Mouse (Mus musculus) midbrain, embryonic 16.5 days (tissue): ENCODE data around the gene Gm17482. TPM values are rescaled to one million over a fixed set of nuclear protein-coding genes. Genes with fewer than 3 reads are reported as not detected.

ENCODE experiments used
- ATAC-seq: fragments of 200-750 bp; cut with Nextera tagmentation; 2 replicates; pipeline ENCODE4 v1.8.0; 2017; ENCODE audit warnings: moderate TSS enrichment
- H3K27ac ChIP-seq: fragments of 300-500 bp; sonication (generic); 2 replicates; pipeline ENCODE4 v1.5.1; 2014; ENCODE audit warnings: mild to moderate bottlenecking, low read length, mixed read lengths
- H3K27me3 ChIP-seq: fragments of 300-500 bp; sonication (generic); 2 replicates; pipeline ENCODE4 v1.6.1; 2014; ENCODE audit warnings: low read depth, low read length, mixed read lengths; ENCODE audit not compliant: control insufficient read depth, insufficient read depth
- H3K36me3 ChIP-seq: fragments of 300-500 bp; sonication (generic); 2 replicates; pipeline ENCODE4 v1.6.1; 2014; ENCODE audit warnings: mild to moderate bottlenecking, low read length, moderate library complexity, mixed read lengths; ENCODE audit not compliant: control insufficient read depth, insufficient read depth
- H3K4me1 ChIP-seq: fragments of 300-500 bp; sonication (generic); 2 replicates; pipeline ENCODE4 v1.6.1; 2014; ENCODE audit warnings: mild to moderate bottlenecking, low read length, mixed read lengths; ENCODE audit not compliant: control insufficient read depth, insufficient read depth
- H3K4me2 ChIP-seq: fragments of 300-500 bp; sonication (generic); 2 replicates; pipeline ENCODE4 v1.6.1; 2014; ENCODE audit warnings: mild to moderate bottlenecking, low read length, mixed read lengths
- H3K4me3 ChIP-seq: fragments of 300-500 bp; sonication (generic); 2 replicates; pipeline ENCODE4 v1.5.1; 2014; ENCODE audit warnings: low read depth, mild to moderate bottlenecking, low read length, moderate library complexity, mixed read lengths
- H3K9ac ChIP-seq: fragments of 300-500 bp; sonication (generic); 2 replicates; pipeline ENCODE4 v1.6.1; 2014; ENCODE audit warnings: low read depth, low read length, mixed read lengths
- H3K9me3 ChIP-seq: fragments of 300-500 bp; sonication (generic); replicated peaks from 2 replicates; pipeline ENCODE4 v1.6.1; 2014; ENCODE audit warnings: mild to moderate bottlenecking, low read length, mixed read lengths; ENCODE audit not compliant: control insufficient read depth, poor library complexity, severe bottlenecking
- WGBS: fragments of 180-500 bp; shearing (Covaris S2); extraction: QIAGEN DNeasy Blood & Tissue Kit; methylation state at CpG from one replicate; pipeline ENCODE4 v1.1.7; 2014; 5-methylcytosine and 5-hydroxymethylcytosine counted together
- polyA plus RNA-seq: library from polyadenylated mRNA; unstranded; fragments of >200 nt; fragmentation: Nextera tagmentation; extraction: Ambion mirVana; gene quantifications from 2 replicates; pipeline ENCODE4 v1.2.1, GENCODE M21; 2015

The Gm17482 gene
- polyA plus RNA-seq, 1 experiment from 2014 or later, result not detected

DNA sequence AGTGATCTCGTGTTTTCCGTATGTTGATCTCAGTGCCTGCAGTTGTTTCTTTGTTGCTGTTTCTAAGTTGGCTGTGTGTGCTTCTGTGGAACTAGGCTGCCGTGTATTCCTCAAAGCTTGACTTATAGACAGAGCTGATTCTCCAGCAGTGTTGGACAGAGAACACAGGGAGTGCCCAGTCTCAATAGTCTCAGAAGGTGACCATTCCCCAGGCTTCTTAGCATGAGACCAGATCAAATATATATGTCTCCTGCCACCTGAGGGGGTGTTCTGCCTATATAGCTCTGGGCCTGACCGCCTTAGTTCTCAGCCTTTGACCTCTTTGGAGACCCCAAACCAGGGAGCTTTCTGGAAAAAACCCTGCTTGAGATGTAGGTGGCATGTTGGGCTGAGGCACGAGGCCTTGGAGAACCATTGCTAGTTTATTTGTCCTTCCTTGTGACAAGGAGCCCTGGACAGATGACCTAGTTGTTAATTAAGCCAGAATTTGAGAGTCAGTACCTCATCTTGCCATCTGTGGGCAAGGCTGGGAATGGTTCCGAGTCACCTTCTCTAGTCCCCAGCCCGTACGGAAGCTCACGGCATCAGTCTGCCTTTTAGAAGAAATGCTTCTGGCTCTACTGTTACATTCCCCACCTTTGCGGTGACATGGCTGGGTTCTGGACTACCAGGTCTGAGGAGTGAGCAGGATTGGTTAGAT is 48.1 kb downstream of the Gm17482 start:
- 92% methylated on average over 10 of the region's 10 CpGs for WGBS
- H3K4me1 ChIP-seq, result no peaks in the 10 kb centered on the region

DNA sequence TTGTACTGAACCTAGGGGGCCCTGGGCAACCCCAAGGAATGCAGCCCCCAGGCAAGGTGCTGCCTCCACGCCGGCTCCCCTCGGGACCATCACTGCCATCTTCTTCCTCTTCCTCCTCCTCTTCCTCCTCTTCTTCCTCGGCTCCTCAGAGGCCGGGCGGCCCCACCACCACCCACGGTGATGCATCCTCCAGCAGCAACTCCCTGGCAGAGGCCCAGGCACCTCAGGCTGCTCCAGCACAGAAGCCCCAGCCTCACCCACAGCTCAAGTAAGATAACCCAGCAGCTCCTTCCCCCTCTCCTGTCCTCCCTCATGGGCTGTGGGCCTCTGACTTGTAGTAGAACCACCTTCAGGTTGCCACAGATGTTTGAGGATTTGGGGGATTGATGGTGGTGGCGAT is 50.9 kb downstream of the Gm17482 start:
- no peaks in the 10 kb centered on the region for H3K9me3 ChIP-seq
- no peaks in the 10 kb centered on the region for H3K27me3 ChIP-seq
- 83% methylated on average over 8 of the region's 8 CpGs for WGBS
- no peak overlapping the region for H3K9ac ChIP-seq
- H3K4me3 ChIP-seq, result no peak overlapping the region
- no peaks in the 10 kb centered on the region for H3K36me3 ChIP-seq
- H3K4me1 ChIP-seq, result no peaks in the 10 kb centered on the region
- H3K4me2 ChIP-seq, result no peak overlapping the region
- no peak overlapping the region for H3K27ac ChIP-seq
- no peak for ATAC-seq

More for the DNA sequence above, 48.1 kb downstream of the Gm17482 start:
- no peaks in the 10 kb centered on the region for H3K27me3 ChIP-seq
- H3K36me3 ChIP-seq, result no peaks in the 10 kb centered on the region
- H3K9ac ChIP-seq, result no peak overlapping the region
- H3K4me2 ChIP-seq, result no peak overlapping the region
- H3K27ac ChIP-seq, result no peak overlapping the region
- no peak overlapping the region for H3K4me3 ChIP-seq
- no peak for ATAC-seq
- no peaks in the 10 kb centered on the region for H3K9me3 ChIP-seq

GRCm38 (mm10) chr6:115279639-115280038 is 52.5 kb downstream of the Gm17482 start:
- Histone ChIP-seq H3K4me1 (no peaks in the 10 kb centered on the region), H3K9me3 (no peaks in the 10 kb centered on the region), H3K27ac (no peak overlapping the region), H3K27me3 (no peaks in the 10 kb centered on the region), H3K4me3 (no peak overlapping the region), H3K9ac (no peak overlapping the region), H3K36me3 (no peaks in the 10 kb centered on the region), H3K4me2 (no peak overlapping the region)
- ATAC-seq, result no peak
- 71% methylated on average over 2 of the region's 2 CpGs for WGBS

DNA sequence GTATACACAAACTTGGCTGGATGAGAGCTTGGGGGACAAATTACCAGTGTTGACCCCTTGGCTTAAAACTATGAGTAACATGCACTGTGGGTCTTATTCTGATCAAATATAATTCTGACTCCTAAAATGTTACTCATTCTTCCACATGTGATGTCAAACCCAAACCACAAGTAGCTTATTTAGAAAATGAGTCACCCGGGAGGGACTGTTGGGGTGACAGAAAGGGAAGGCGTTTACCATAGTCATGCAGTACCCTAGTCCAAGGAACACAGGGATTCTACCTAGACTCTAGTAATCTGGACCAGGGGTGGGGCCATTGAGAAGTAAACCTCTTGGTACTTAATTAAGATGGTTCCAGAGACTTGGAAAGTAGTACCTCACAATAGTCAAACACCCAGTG is 57.0 kb downstream of the Gm17482 start:
- 95% methylated on average over 2 of the region's 2 CpGs for WGBS
- ATAC-seq, result no peak

DNA sequence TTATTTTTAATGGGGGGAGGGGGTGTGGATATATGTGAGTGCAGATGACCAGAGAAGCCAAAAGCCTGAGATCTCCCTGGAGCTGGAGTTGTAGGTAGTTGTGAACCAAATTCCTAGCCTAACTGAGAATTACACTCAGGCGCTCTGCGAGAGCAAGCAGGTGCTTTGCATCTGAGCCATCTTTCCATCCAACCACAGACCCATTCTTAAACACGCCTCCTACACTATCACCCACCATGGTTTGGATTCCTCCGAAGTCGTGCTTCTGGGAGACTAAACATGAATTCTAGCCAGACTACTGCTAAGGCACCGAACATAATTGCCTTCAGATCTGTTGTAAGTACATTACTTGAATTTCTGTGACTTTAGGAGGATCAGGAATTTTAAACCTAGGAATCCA is 59.3 kb downstream of the Gm17482 start:
- WGBS, result 91% methylated on average over 6 of the region's 6 CpGs
- no peaks in the 10 kb centered on the region for H3K27me3 ChIP-seq
- H3K4me2 ChIP-seq, result no peak overlapping the region

More for the DNA sequence above, 57.0 kb downstream of the Gm17482 start:
- H3K4me3 ChIP-seq, result no peak overlapping the region
- H3K27me3 ChIP-seq, result no peaks in the 10 kb centered on the region
- H3K27ac ChIP-seq, result no peak overlapping the region
- H3K4me1 ChIP-seq, result no peaks in the 10 kb centered on the region
- no peaks in the 10 kb centered on the region for H3K36me3 ChIP-seq
- no peak overlapping the region for H3K4me2 ChIP-seq
- no peak overlapping the region for H3K9ac ChIP-seq
- H3K9me3 ChIP-seq, result no peaks in the 10 kb centered on the region

GRCm38 (mm10) chr6:115288223-115288622 is 61.1 kb downstream of the Gm17482 start:
- 96% methylated on average over 3 of the region's 3 CpGs for WGBS
- H3K4me2 ChIP-seq, result no peak overlapping the region

More for the DNA sequence above, 59.3 kb downstream of the Gm17482 start:
- H3K4me1 ChIP-seq, result no peaks in the 10 kb centered on the region
- no peak overlapping the region for H3K27ac ChIP-seq
- ATAC-seq, result no peak
- H3K9me3 ChIP-seq, result no peaks in the 10 kb centered on the region
- no peak overlapping the region for H3K9ac ChIP-seq
- no peak overlapping the region for H3K4me3 ChIP-seq
- no peaks in the 10 kb centered on the region for H3K36me3 ChIP-seq

GRCm38 (mm10) chr6:115290561-115290960 is 63.4 kb downstream of the Gm17482 start:
- Histone ChIP-seq H3K27me3 (no peaks in the 10 kb centered on the region), H3K4me2 (no peak overlapping the region), H3K9ac (no peak overlapping the region), H3K9me3 (no peaks in the 10 kb centered on the region), H3K27ac (no peak overlapping the region), H3K36me3 (no peaks in the 10 kb centered on the region), H3K4me3 (no peak overlapping the region), H3K4me1 (no peaks in the 10 kb centered on the region)
- ATAC-seq, result no peak
- 53% methylated on average over 5 of the region's 5 CpGs for WGBS

More at GRCm38 (mm10) chr6:115288223-115288622, 61.1 kb downstream of the Gm17482 start:
- Histone ChIP-seq H3K9ac (no peak overlapping the region), H3K4me1 (no peaks in the 10 kb centered on the region), H3K27me3 (no peaks in the 10 kb centered on the region), H3K27ac (no peak overlapping the region), H3K36me3 (no peaks in the 10 kb centered on the region), H3K9me3 (no peaks in the 10 kb centered on the region), H3K4me3 (no peak overlapping the region)
- no peak for ATAC-seq

- H3K9me3 ChIP-seq, result no peaks in the 10 kb centered on the region
- no peaks in the 10 kb centered on the region for H3K36me3 ChIP-seq
- H3K27me3 ChIP-seq, result no peaks in the 10 kb centered on the region
- no peak overlapping the region for H3K9ac ChIP-seq
- H3K4me2 ChIP-seq, result no peak overlapping the region
- 92% methylated on average over 2 of the region's 2 CpGs for WGBS
- H3K27ac ChIP-seq, result no peak overlapping the region
- no peaks in the 10 kb centered on the region for H3K4me1 ChIP-seq
- no peak for ATAC-seq
- H3K4me3 ChIP-seq, result no peak overlapping the region
These were observed 63.9 kb downstream of the Gm17482 start for GRCm38 (mm10) chr6:115291068-115291467.

DNA sequence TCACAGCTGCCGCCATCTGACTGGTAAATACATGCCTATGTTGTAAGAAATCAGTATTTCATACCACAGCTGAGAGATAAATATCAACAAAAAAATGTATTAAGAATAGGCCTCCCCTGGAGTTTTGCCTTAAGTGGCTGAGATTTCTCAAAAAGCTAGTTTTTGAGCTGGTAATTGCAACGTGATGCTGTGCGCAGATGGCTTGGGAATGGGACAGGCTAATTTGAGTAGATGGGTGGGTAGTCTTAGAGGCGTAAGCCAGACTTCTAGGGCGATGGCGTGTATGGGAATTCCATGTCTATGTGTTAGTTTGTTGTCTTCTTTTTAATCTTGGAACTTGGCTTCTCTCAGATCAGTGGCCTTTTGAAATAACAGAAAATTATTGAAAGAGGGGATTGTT is 64.7 kb downstream of the Gm17482 start:
- Histone ChIP-seq H3K36me3 (no peaks in the 10 kb centered on the region), H3K27me3 (no peaks in the 10 kb centered on the region), H3K4me2 (no peak overlapping the region), H3K9ac (no peak overlapping the region), H3K27ac (no peak overlapping the region), H3K9me3 (no peaks in the 10 kb centered on the region), H3K4me1 (no peaks in the 10 kb centered on the region), H3K4me3 (no peak overlapping the region)
- 90% methylated on average over 6 of the region's 6 CpGs for WGBS
- no peak for ATAC-seq
